Mouse (Mus musculus) forebrain, embryonic 12.5 days (tissue): ENCODE measurements around the gene Ice1. TPM values are rescaled to one million over a fixed set of nuclear protein-coding genes. Genes with fewer than 3 reads are reported as not detected.
A peak's percentile ranks its signal among the peaks of the same experiment; 100 is the strongest.

Experiments
- ATAC-seq: fragments of 200-750 bp; cut with Nextera tagmentation; 2 replicates; pipeline ENCODE4 v1.8.0; 2017; ENCODE audit warnings: moderate TSS enrichment; ENCODE audit not compliant: low FRiP score
- H3K27ac ChIP-seq: fragments of 300-500 bp; sonication (generic); 2 replicates; pipeline ENCODE4 v1.5.1; 2016; ENCODE audit warnings: mild to moderate bottlenecking
- H3K27me3 ChIP-seq: fragments of 300-500 bp; sonication (generic); 2 replicates; pipeline ENCODE4 v1.6.1; 2016; ENCODE audit warnings: mild to moderate bottlenecking
- H3K36me3 ChIP-seq: fragments of 300-500 bp; sonication (generic); replicated peaks from 2 replicates; pipeline ENCODE4 v1.6.1; 2016; ENCODE audit warnings: mild to moderate bottlenecking
- H3K4me1 ChIP-seq: fragments of 300-500 bp; sonication (generic); 2 replicates; pipeline ENCODE4 v1.6.1; 2016
- H3K4me2 ChIP-seq: fragments of 300-500 bp; sonication (generic); 2 replicates; pipeline ENCODE4 v1.6.1; 2016; ENCODE audit warnings: mild to moderate bottlenecking, moderate library complexity
- H3K4me3 ChIP-seq: fragments of 300-500 bp; sonication (generic); replicated peaks from 2 replicates; pipeline ENCODE4 v1.5.1; 2016; ENCODE audit warnings: mild to moderate bottlenecking
- H3K9ac ChIP-seq: fragments of 300-500 bp; sonication (generic); 2 replicates; pipeline ENCODE4 v1.6.1; 2016; ENCODE audit warnings: mild to moderate bottlenecking
- H3K9me3 ChIP-seq: fragments of 300-500 bp; sonication (generic); 2 replicates; pipeline ENCODE4 v1.6.1; 2016
- WGBS: fragments of 180-500 bp; shearing (Covaris S2); methylation state at CpG from one replicate; pipeline ENCODE4 v1.1.7; 2016; 5-methylcytosine and 5-hydroxymethylcytosine counted together
- polyA plus RNA-seq: library from polyadenylated mRNA; unstranded; fragments of >200 nt; fragmentation: Nextera tagmentation; extraction: Ambion mirVana; gene quantifications from 2 replicates; pipeline ENCODE4 v1.2.1, GENCODE M21; 2016

The Ice1 gene
- polyA plus RNA-seq: 32.9 and 33.0 TPM in 2 replicates

GRCm38 (mm10) chr13:70637282-70637661, at the start of gene Ice1:
Gene Ice1, minus strand, starts transcription at chr13:70637634.
- H3K27me3 ChIP-seq: peaks cover 13% of the 10 kb centered on the region; the same call in 1 of the 2 replicates
- H3K4me3 ChIP-seq: peak within 1 kb of the TSS; percentile 96
- under 1% methylated on average over 39 of the region's 39 CpGs for WGBS
- ATAC-seq: peak; percentile 52
- H3K4me2 ChIP-seq: peak within 1 kb of the TSS; percentile 71
- H3K27ac ChIP-seq: peak within 1 kb of the TSS; percentile 87
- H3K36me3 ChIP-seq: no peaks in the 10 kb centered on the region
- no peaks in the 10 kb centered on the region for H3K9me3 ChIP-seq
- peaks cover 24% of the 10 kb centered on the region for H3K4me1 ChIP-seq
- peak within 1 kb of the TSS; percentile 94 for H3K9ac ChIP-seq

- Histone ChIP-seq H3K4me3 (no peak overlapping the region), H3K4me1 (peaks cover 7% of the 10 kb centered on the region; the same call in 1 of the 2 replicates), H3K9me3 (no peaks in the 10 kb centered on the region), H3K36me3 (no peaks in the 10 kb centered on the region), H3K27me3 (no peaks in the 10 kb centered on the region), H3K27ac (no peak overlapping the region), H3K4me2 (no peak overlapping the region), H3K9ac (no peak overlapping the region)
- 61% methylated on average over 5 of the region's 5 CpGs for WGBS
- no peak for ATAC-seq
Measured at GRCm38 (mm10) chr13:70685825-70686224, 48.4 kb upstream of the Ice1 start.

GRCm38 (mm10) chr13:70684976-70685609, 47.7 kb upstream of the Ice1 start:
- no peaks in the 10 kb centered on the region for H3K9me3 ChIP-seq
- no peak overlapping the region for H3K4me2 ChIP-seq
- H3K27me3 ChIP-seq: no peaks in the 10 kb centered on the region
- WGBS: 65% methylated on average over 6 of the region's 7 CpGs
- no peaks in the 10 kb centered on the region for H3K36me3 ChIP-seq
- H3K9ac ChIP-seq: no peak overlapping the region
- H3K4me3 ChIP-seq: no peak overlapping the region
- H3K4me1 ChIP-seq: peaks cover 7% of the 10 kb centered on the region; the same call in 1 of the 2 replicates
- ATAC-seq: 0 out of 2 replicates have a peak, but pooled peaks have one; percentile 51
- H3K27ac ChIP-seq: no peak overlapping the region

- H3K36me3 ChIP-seq: no peaks in the 10 kb centered on the region
- H3K4me2 ChIP-seq: no peak overlapping the region
- no peak overlapping the region for H3K9ac ChIP-seq
- no peaks in the 10 kb centered on the region for H3K9me3 ChIP-seq
- H3K27me3 ChIP-seq: no peaks in the 10 kb centered on the region
- H3K4me1 ChIP-seq: peaks cover 7% of the 10 kb centered on the region; the same call in 1 of the 2 replicates
- no peak for ATAC-seq
- 87% methylated on average over 7 of the region's 7 CpGs for WGBS
- H3K27ac ChIP-seq: no peak overlapping the region
- no peak overlapping the region for H3K4me3 ChIP-seq
Measured at GRCm38 (mm10) chr13:70681411-70682183, 44.2 kb upstream of the Ice1 start.

GRCm38 (mm10) chr13:70680316-70680715, 42.9 kb upstream of the Ice1 start:
- 87% methylated on average over 3 of the region's 3 CpGs for WGBS

GRCm38 (mm10) chr13:70677689-70678088, 40.3 kb upstream of the Ice1 start:
- WGBS: 92% methylated on average over 5 of the region's 5 CpGs
- Histone ChIP-seq H3K27me3 (no peaks in the 10 kb centered on the region), H3K9me3 (no peaks in the 10 kb centered on the region), H3K4me1 (no peaks in the 10 kb centered on the region), H3K4me3 (no peak overlapping the region), H3K27ac (no peak overlapping the region), H3K36me3 (no peaks in the 10 kb centered on the region), H3K9ac (no peak overlapping the region), H3K4me2 (no peak overlapping the region)
- ATAC-seq: no peak

More at GRCm38 (mm10) chr13:70680316-70680715, 42.9 kb upstream of the Ice1 start:
- Histone ChIP-seq H3K27ac (no peak overlapping the region), H3K9ac (no peak overlapping the region), H3K4me1 (peaks cover 6% of the 10 kb centered on the region; the same call in 1 of the 2 replicates), H3K27me3 (no peaks in the 10 kb centered on the region), H3K36me3 (no peaks in the 10 kb centered on the region), H3K4me2 (no peak overlapping the region), H3K4me3 (no peak overlapping the region), H3K9me3 (no peaks in the 10 kb centered on the region)
- no peak for ATAC-seq

DNA sequence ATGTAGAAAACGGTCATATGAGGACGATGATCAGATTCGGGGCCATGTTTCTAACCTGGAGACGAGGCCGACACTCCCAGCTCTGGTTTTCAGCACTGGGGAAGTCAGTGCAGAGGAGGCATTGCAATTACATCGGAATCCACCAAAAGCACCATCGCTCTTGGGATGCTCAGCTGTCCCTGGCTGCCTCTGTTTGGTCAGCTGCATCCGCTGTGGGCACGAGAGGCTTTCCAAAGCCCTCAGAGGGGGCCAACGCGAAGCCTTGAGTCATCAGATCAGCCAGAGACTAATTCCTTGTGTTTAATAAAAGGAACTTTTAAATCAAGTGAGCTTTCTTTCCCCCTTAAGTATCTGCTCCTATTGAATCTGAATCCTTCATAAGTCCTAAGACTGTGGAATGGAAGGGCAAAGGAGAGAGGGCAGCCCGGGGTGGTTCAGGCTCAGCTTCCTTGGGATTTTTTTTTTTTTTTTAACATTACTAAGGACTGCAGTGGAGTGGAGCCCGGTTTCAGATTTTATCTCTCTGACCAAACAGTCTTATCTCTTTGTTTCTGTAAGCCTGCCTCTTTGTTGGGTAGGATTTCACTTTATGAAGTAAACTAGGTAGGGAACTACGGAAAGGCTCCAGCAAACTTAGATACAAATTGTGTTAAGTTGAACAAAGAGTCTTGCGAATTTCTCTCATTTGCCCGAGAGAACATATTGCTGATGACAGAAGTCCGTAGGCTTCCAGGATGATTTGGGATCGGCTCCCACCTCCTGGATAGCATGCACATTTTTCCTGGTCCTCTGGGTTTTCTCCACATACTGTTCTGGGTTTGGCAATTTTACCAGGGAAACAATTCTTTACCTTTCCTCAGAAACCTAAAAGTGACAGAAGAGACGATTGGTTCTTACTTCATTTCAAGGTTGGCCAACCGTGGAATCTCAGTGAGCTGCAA, 39.1 kb upstream of the Ice1 start:
- H3K27ac ChIP-seq: no peak overlapping the region
- 78% methylated on average over 20 of the region's 20 CpGs for WGBS
- H3K27me3 ChIP-seq: no peaks in the 10 kb centered on the region
- H3K4me2 ChIP-seq: no peak overlapping the region
- H3K9ac ChIP-seq: no peak overlapping the region
- no peaks in the 10 kb centered on the region for H3K4me1 ChIP-seq
- H3K4me3 ChIP-seq: no peak overlapping the region
- H3K9me3 ChIP-seq: no peaks in the 10 kb centered on the region
- H3K36me3 ChIP-seq: no peaks in the 10 kb centered on the region
- ATAC-seq: no peak

DNA sequence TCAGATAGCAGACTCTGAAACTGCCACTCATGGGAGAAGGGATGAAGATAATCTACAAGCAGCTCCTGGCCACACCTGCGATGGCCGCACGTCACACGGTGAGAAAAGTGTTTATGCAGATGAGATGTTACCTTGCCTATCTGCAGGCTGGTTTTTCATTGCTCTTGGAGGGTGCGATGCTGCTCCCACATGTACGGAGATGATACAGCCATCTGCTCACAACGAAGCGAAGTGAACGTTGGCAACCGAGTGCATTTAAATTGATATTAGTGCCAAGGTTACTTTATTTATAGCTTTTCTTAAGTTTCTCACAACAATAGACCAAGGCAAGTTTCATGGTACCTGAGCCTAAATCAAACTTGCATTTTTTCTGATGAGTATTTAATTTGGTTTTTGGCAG, 37.6 kb upstream of the Ice1 start:
- Histone ChIP-seq H3K4me2 (no peak overlapping the region), H3K9ac (no peak overlapping the region), H3K27ac (no peak overlapping the region), H3K4me3 (no peak overlapping the region), H3K27me3 (no peaks in the 10 kb centered on the region), H3K9me3 (no peaks in the 10 kb centered on the region), H3K36me3 (no peaks in the 10 kb centered on the region), H3K4me1 (no peaks in the 10 kb centered on the region)
- no peak for ATAC-seq
- WGBS: 91% methylated on average over 10 of the region's 10 CpGs

DNA sequence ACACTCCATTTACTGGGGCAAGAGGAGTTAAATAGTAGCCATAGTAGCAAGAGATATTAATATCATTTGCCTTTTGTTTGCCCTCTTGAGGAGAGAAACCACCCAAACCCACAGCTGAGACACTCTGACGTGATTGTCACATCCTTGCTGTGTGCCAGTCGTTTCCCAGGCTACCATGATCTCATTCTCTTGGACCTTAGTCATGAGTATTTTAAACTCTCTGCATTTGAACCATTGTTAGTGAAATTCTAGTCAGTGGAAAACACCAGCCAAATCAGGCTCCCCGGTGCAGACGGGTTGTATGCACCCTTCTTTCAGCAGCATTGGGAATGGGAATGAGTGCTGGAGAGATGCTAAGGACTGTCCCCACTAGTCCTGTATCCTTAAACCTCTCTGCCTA, 32.6 kb upstream of the Ice1 start:
- Histone ChIP-seq H3K27me3 (no peaks in the 10 kb centered on the region), H3K9ac (no peak overlapping the region), H3K27ac (no peak overlapping the region), H3K4me2 (no peak overlapping the region), H3K9me3 (no peaks in the 10 kb centered on the region), H3K4me3 (no peak overlapping the region), H3K4me1 (no peaks in the 10 kb centered on the region), H3K36me3 (no peaks in the 10 kb centered on the region)
- ATAC-seq: no peak
- 77% methylated on average over 4 of the region's 4 CpGs for WGBS

- 90% methylated on average over 4 of the region's 4 CpGs for WGBS
Measured at GRCm38 (mm10) chr13:70659715-70660114, 22.3 kb upstream of the Ice1 start.

DNA sequence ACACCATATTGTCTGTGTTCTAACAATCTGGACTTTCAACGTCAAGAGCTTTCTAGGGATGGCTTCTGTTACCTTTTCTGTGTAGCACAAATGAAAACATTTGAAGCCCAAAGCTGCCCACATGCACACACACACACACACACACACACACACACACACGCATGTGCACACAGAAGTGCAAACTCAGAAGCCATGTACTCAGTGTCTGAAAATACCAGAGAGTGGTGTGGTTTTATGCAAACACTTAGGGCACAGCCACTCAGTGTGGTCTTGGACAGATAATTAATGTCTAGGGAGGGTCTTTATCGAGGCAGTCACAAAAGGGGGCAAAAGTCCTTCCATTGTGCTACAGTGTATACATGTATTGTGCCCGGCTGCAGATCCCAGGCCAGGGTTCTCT, 19.3 kb upstream of the Ice1 start:
- WGBS: 75% methylated on average over 4 of the region's 4 CpGs
- no peak for ATAC-seq
- Histone ChIP-seq H3K36me3 (no peaks in the 10 kb centered on the region), H3K4me1 (no peaks in the 10 kb centered on the region), H3K27me3 (no peaks in the 10 kb centered on the region), H3K9ac (no peak overlapping the region), H3K4me2 (no peak overlapping the region), H3K27ac (no peak overlapping the region), H3K9me3 (no peaks in the 10 kb centered on the region), H3K4me3 (no peak overlapping the region)

More at GRCm38 (mm10) chr13:70659715-70660114, 22.3 kb upstream of the Ice1 start:
- Histone ChIP-seq H3K9ac (no peak overlapping the region), H3K4me2 (no peak overlapping the region), H3K36me3 (no peaks in the 10 kb centered on the region), H3K27ac (no peak overlapping the region), H3K27me3 (no peaks in the 10 kb centered on the region), H3K4me3 (no peak overlapping the region), H3K9me3 (no peaks in the 10 kb centered on the region), H3K4me1 (no peaks in the 10 kb centered on the region)
- ATAC-seq: no peak

GRCm38 (mm10) chr13:70656329-70656728, 18.9 kb upstream of the Ice1 start:
- no peaks in the 10 kb centered on the region for H3K27me3 ChIP-seq
- no peak overlapping the region for H3K9ac ChIP-seq
- 78% methylated on average over 8 of the region's 8 CpGs for WGBS
- H3K4me1 ChIP-seq: no peaks in the 10 kb centered on the region
- no peak overlapping the region for H3K4me2 ChIP-seq
- no peak for ATAC-seq
- H3K4me3 ChIP-seq: no peak overlapping the region
- no peak overlapping the region for H3K27ac ChIP-seq
- H3K9me3 ChIP-seq: no peaks in the 10 kb centered on the region
- no peaks in the 10 kb centered on the region for H3K36me3 ChIP-seq
